Comparison of ENCODE assay signal across 8 mouse cellular contexts in the genomic region with DNA sequence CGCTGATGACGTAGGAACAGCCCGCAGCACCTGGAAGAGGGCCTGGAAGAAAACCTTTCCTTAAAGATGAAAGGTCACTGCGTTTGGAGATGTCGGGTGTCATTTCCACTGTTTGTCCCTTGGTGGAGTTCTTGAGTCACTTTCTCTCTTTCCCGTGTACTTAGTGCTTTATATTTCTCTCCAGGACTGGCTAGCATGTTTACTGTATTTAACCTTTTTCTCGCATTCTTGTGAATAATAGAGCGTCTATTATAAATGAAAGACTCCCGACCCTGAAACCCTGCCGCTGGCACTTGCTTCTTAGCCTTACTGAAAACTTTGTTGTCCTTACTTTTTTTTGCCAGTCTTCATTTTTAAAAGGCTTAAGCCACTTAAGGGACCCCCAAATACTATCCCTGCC. TPM values are rescaled to one million over a fixed set of nuclear protein-coding genes. Genes with fewer than 3 reads are reported as not detected.
DNase-seq lines count a peak whose midpoint lies in the region; ATAC-seq and TF ChIP-seq lines count a peak whose summit lies in the region.

No protein-coding gene starts in this region.

- no peaks in the 10 kb centered on the region for H3K4me1 ChIP-seq in forebrain, embryonic 13.5 days
- peaks cover 7% of the 10 kb centered on the region; the same call in 1 of the 2 replicates for H3K4me1 ChIP-seq in intestine, postnatal 0 days (replicated peaks; ENCODE audit: control insufficient read depth, insufficient read depth, low read length)
- peaks cover 37% of the 10 kb centered on the region for H3K4me1 ChIP-seq in liver, embryonic 12.5 days

- ATAC-seq in forebrain, embryonic 13.5 days = no peak
- no peak for ATAC-seq in intestine, postnatal 0 days
- no peak for ATAC-seq in liver, embryonic 12.5 days

- H3K36me3 ChIP-seq in forebrain, embryonic 13.5 days (ENCODE audit: poor library complexity, severe bottlenecking) = no peaks in the 10 kb centered on the region
- no peaks in the 10 kb centered on the region for H3K36me3 ChIP-seq in intestine, postnatal 0 days (ENCODE audit: control insufficient read depth, insufficient read depth)
- H3K36me3 ChIP-seq in liver, embryonic 12.5 days = no peaks in the 10 kb centered on the region

- TF ChIP-seq CTCF in intestine, postnatal 0 days (IDR thresholded peaks at IDR 0.05; ENCODE audit: low read depth) = peak; percentile 76

- H3K9ac ChIP-seq in forebrain, embryonic 13.5 days = peak overlapping the region; percentile 27; the same call in 1 of the 2 replicates
- H3K9ac ChIP-seq in intestine, postnatal 0 days (ENCODE audit: low read depth, low read length) = no peak overlapping the region
- H3K9ac ChIP-seq in liver, embryonic 12.5 days = peak overlapping the region; percentile 65

- H3K27ac ChIP-seq in forebrain, embryonic 13.5 days = no peak overlapping the region
- no peak overlapping the region for H3K27ac ChIP-seq in intestine, postnatal 0 days (ENCODE audit: low read depth, low read length)
- H3K27ac ChIP-seq in liver, embryonic 12.5 days = no peak overlapping the region; the same call in 1 of the 2 replicates

- under 1% methylated on average over 10 of the region's 10 CpGs for WGBS in forebrain, embryonic 13.5 days
- 1% methylated on average over 10 of the region's 10 CpGs for WGBS in intestine, postnatal 0 days
- 1% methylated on average over 10 of the region's 10 CpGs for WGBS in liver, embryonic 12.5 days (ENCODE audit: insufficient replicate concordance)

- peak; percentile 18 for DNase-seq in ovary, postnatal 14 days (ENCODE audit: low spot score)
- DNase-seq in ovary, postnatal 10 days (ENCODE audit: low spot score) = no peak
- peak; percentile 36 for DNase-seq in brain, embryonic 18.5 days (ENCODE audit: low read depth, low spot score)
- DNase-seq in naive thymus-derived CD4-positive, alpha-beta T cell, adult 2 months (ENCODE audit: low read depth) = peak; percentile 20
- DNase-seq in B cell, adult 2 months = no peak

- peak overlapping the region; percentile 96 for H3K4me2 ChIP-seq in forebrain, embryonic 13.5 days
- peak overlapping the region; percentile 92 for H3K4me2 ChIP-seq in intestine, postnatal 0 days (replicated peaks; ENCODE audit: low read depth)
- H3K4me2 ChIP-seq in liver, embryonic 12.5 days = peak overlapping the region; percentile 84

- peak overlapping the region; percentile 68 for H3K4me3 ChIP-seq in forebrain, embryonic 13.5 days
- peak overlapping the region; percentile 66 for H3K4me3 ChIP-seq in intestine, postnatal 0 days (ENCODE audit: low read depth, low read length)
- H3K4me3 ChIP-seq in liver, embryonic 12.5 days = peak overlapping the region; percentile 64

- no peaks in the 10 kb centered on the region for H3K9me3 ChIP-seq in forebrain, embryonic 13.5 days (replicated peaks)
- no peaks in the 10 kb centered on the region for H3K9me3 ChIP-seq in intestine, postnatal 0 days (ENCODE audit: control insufficient read depth)
- H3K9me3 ChIP-seq in liver, embryonic 12.5 days (replicated peaks) = no peaks in the 10 kb centered on the region

- no peaks in the 10 kb centered on the region for H3K27me3 ChIP-seq in forebrain, embryonic 13.5 days
- peaks cover 30% of the 10 kb centered on the region for H3K27me3 ChIP-seq in intestine, postnatal 0 days (replicated peaks; ENCODE audit: control insufficient read depth, insufficient read depth, low read length)
- peaks cover 43% of the 10 kb centered on the region for H3K27me3 ChIP-seq in liver, embryonic 12.5 days (replicated peaks)

RNA-seq across cellular contexts. Expression of gene Pcdh7, which starts 3.8 kb away (rescaled TPM):
- polyA plus RNA-seq in forebrain, embryonic 13.5 days (2015; fragmentation: Nextera tagmentation; extraction: Ambion mirVana) = 7.2 and 8.2 TPM in 2 replicates
- 3.8 and 4.7 TPM in 2 replicates for polyA plus RNA-seq in intestine, postnatal 0 days (2015; fragmentation: Nextera tagmentation; extraction: Ambion mirVana)
- polyA plus RNA-seq in liver, embryonic 12.5 days (2016; fragmentation: Nextera tagmentation; extraction: Ambion mirVana) = 2.2 and 2.4 TPM in 2 replicates

Comparison
In these comparisons a context has a peak if more than half of its experiments do, and no peak if none do; other contexts are left out.
1. DNase-seq: peak in ovary, postnatal 14 days (single experiment), brain, embryonic 18.5 days (single experiment) and naive thymus-derived CD4-positive, alpha-beta T cell, adult 2 months (single experiment); none in ovary, postnatal 10 days (single experiment) and B cell, adult 2 months (0 of 2).
2. Peak in every context shown above with its lines, with median percentiles within 50 percentile points of each other: H3K4me2 ChIP-seq and H3K4me3 ChIP-seq.